Mouse (Mus musculus) heart, adult 9 months (tissue): ENCODE results near the gene Fancf.

ENCODE experiments used
- DNase-seq, 2 experiments: peaks; one replicate each; pipeline ENCODE4 v3.0.0; 2022; ENCODE audit warnings: low spot score in 2 of 2

Fancf gene

DNA sequence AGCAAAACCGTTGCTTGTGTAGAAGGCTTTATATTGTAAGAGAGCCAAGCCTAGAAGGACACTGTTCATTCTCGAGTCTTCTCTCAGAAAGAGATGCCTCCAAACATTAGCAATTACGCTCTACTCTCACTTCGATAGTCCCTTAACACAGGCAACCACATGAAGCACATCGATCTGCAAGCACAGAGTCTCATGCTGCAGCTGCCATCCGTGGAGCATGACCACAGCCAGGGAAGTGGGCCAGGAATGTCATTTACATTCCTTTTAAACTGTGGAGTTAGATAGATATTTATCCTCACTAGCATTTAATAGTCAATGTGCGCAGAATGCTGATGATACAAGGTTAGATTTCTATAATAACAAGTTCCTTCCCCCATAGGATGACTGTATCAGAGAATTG lies 21.6 kb downstream of the Fancf start:
- no peak for DNase-seq

- DNase-seq: peak; percentile 9 to 10
Observed at GRCm38 (mm10) chr7:51831917-51832316, 30.1 kb downstream of the Fancf start.

GRCm38 (mm10) chr7:51823562-51824338 lies 38.3 kb downstream of the Fancf start:
- no peak for DNase-seq

- DNase-seq: no peak
Observed at GRCm38 (mm10) chr7:51821467-51821866, 40.6 kb downstream of the Fancf start.

GRCm38 (mm10) chr7:51819891-51820290 lies 42.2 kb downstream of the Fancf start:
- no peak for DNase-seq

DNA sequence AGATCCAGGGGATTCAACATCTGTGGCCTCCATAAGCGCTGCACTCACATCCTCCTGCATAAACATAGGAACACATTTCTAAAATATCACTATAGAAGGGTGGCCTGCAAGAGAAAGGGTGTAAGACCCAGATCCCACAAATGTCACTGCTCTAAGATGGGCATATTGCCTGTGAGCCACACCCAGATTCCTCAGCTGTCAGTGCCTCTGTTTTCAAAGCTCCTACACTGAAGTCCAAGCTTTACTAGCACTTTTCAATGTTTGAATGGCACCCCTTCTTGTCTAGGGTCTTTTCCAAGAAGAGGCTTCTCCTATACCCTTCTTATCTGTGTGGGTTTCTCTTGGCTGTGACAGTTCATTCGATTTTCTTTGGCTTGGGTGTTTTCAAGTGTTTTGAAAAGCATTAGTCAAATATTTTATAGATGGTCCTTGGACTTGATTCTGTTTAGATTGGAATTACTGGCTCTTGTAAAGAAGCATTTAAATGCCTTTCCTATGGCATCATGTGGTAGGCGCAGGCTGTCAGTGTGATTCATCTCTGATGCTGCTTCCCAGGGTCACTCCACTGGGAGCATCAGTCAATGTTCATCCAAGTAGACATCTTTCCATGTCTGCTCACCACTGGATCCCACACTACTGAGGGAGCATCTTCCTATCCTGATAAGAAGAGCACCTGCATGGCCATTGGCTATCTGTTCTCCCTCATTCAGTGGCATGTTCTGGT lies 43.7 kb downstream of the Fancf start:
- no peak for DNase-seq

DNA sequence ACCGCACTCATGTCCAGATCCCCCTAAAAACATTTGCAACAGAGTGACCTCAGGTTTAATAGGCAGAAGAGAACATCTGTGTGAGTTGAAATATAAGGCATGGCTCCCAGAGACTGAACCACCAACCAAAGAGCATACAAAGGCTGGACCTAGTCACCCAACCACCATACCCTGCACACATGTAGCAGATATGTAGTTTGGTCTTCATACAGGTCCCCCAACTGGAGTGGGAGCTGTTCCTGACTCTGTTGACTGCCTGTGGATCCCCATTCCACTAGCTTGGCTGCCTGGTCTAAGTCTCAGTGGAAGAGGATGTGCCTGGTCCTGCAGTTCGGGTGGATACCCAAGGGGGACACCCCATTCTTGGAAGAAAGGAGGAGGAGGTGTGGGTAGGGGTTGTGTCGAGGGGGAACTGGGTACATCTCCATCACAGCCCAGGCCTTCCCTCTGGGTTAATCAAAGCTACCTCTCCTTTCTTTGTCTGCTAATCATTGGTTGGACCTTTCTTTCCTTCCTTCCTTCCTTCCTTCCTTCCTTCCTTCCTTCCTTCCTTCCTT lies 45.7 kb downstream of the Fancf start:
- DNase-seq: no peak

DNA sequence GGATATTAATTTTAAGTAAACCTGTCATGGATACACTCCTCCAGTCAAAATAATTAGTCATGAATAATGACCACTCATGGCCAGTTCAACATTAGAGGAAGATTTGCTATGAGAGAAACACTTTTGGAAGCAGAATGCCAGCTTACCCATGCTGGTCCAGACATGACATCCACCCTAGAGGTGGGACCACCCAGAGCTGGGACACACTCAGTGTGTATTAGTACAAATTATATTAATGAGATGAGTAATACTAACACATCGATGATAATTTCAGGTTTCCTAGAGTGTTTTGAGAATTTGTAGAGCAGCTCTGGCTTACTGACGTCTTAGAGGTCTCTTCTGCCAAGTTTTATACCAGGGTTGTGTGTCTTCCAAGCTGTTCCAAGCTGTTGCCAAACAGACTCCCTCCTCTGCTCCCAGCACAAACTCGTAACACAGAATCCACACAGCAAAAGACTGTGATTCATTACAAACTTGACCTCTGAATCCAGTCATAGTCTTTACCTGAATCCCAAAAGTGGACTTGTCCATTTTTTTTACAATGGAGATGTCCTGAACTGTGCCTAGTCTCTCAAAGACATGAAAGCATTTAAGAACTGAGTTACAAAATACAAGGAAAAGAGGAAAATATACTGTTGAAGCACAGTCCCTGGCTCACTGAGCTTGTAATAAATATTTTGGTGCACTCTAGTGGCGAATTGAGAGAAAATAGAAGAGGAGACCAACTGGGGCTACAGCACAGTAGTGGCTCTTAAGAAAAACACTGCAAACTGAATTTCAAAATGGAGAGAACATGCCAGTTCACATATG lies 46.4 kb downstream of the Fancf start:
- no peak for DNase-seq
